Mouse (Mus musculus): ENCODE measurements around the gene Tmem150c. TPM values are rescaled to one million over a fixed set of nuclear protein-coding genes. Genes with fewer than 3 reads are reported as not detected.

The Tmem150c gene
- polyA plus RNA-seq (2017; shearing (Covaris generic)), result 0.24 TPM

GRCm38 (mm10) chr5:100159638-100159973, at the start of gene Tmem150c:
Gene Tmem150c (minus strand): TSS chr5:100159808.

GRCm38 (mm10) chr5:100039602-100040142, 119.9 kb downstream of the Tmem150c start, which contains the start of the genes Hnrnpdl and Enoph1:
Gene Hnrnpdl (minus strand): TSS chr5:100039664.
Gene Enoph1 (plus strand): TSS chr5:100039985.

Other genes starting within 250 kb of the Tmem150c start
- gene Hnrnpd, start 180.9 kb downstream of the Tmem150c start, polyA plus RNA-seq (2017; shearing (Covaris generic)), result 15.4 TPM
- gene 4930524J08Rik, start 180.7 kb downstream of the Tmem150c start, polyA plus RNA-seq (2017; shearing (Covaris generic)), result not detected
- 115 TPM for gene Hnrnpdl, start 120.1 kb downstream of the Tmem150c start, polyA plus RNA-seq (2017; shearing (Covaris generic))
- gene Enoph1, start 119.8 kb downstream of the Tmem150c start, polyA plus RNA-seq (2017; shearing (Covaris generic)), result 34.7 TPM